Mouse (Mus musculus): ENCODE measurements around the gene Fut7. TPM values are rescaled to one million over a fixed set of nuclear protein-coding genes. Genes with fewer than 3 reads are reported as not detected.
"Not testable (repeated sequence)": the region's sequence is repeated elsewhere in the genome, so short reads cannot be mapped to it uniquely, and the experiment has no call there.

The Fut7 gene
- polyA plus RNA-seq, 1 experiment: not detected

DNA sequence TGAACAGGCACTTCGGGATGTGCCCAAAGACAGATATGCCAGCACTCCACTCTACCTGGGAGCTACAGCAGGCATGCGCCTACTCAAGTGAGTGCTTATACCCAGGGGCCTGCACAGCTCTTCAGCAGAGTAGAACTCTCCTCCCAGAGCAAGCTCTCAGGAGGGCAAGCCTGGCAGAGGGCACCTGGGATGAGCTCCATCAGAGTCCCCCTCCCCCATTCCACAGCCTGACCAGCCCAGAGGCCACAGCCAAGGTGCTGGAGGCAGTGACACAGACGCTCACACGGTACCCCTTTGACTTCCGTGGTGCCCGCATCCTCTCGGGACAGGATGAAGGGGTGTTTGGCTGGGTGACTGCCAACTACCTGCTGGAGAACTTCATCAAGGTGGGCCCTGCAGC is 25.0 kb upstream of the Fut7 start:
- Histone ChIP-seq H3K4me1 (ENCODE audit: control insufficient read depth, insufficient read depth, low read length) (peaks cover 9% of the 10 kb centered on the region), H3K27ac (ENCODE audit: insufficient read depth, low read length) (no peak overlapping the region), H3K4me3 (ENCODE audit: insufficient read depth, low read length) (no peak overlapping the region)
- TF ChIP-seq CTCF (IDR thresholded peaks at IDR 0.05; ENCODE audit: borderline replicate concordance, insufficient read depth, low read length) (no peak), POLR2A (IDR thresholded peaks at IDR 0.05; ENCODE audit: low read depth, low read length) (no peak)

- Histone ChIP-seq H3K4me3 (ENCODE audit: insufficient read depth, low read length) (no peak within 1 kb of the TSS), H3K27ac (ENCODE audit: insufficient read depth, low read length) (no peak within 1 kb of the TSS), H3K4me1 (ENCODE audit: control insufficient read depth, insufficient read depth, low read length) (peaks cover 9% of the 10 kb centered on the region)
- no peak for TF ChIP-seq CTCF (IDR thresholded peaks at IDR 0.05; ENCODE audit: borderline replicate concordance, insufficient read depth, low read length)
- no peak for TF ChIP-seq POLR2A (IDR thresholded peaks at IDR 0.05; ENCODE audit: low read depth, low read length)
Observed at GRCm38 (mm10) chr2:25399051-25399450, 24.0 kb upstream of the Fut7 start, which contains the start of gene Npdc1. TSS of gene Npdc1 (plus strand) at chr2:25399351.

DNA sequence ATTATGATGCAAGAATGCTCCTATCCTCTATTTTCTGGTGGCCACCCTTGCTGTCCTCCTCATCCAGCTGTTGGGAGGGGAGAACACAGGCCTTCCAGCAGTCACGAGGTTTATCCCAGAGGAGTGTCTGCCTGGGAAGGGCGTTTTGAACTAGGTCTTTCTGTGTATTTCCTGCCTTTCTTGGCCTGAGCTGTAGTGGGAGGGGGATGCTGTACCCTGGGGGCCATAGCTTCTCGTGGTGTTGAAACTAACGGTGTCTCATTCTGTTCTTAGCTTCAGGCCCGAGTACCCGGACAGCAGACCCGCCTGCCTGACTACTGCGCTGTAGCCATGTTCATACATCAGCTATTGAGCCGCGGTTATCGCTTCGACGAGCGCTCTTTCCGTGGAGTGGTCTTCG is 22.8 kb upstream of the Fut7 start:
- H3K4me3 ChIP-seq (ENCODE audit: insufficient read depth, low read length): no peak overlapping the region
- no peak for TF ChIP-seq POLR2A (IDR thresholded peaks at IDR 0.05; ENCODE audit: low read depth, low read length)
- TF ChIP-seq CTCF (IDR thresholded peaks at IDR 0.05; ENCODE audit: borderline replicate concordance, insufficient read depth, low read length): no peak

DNA sequence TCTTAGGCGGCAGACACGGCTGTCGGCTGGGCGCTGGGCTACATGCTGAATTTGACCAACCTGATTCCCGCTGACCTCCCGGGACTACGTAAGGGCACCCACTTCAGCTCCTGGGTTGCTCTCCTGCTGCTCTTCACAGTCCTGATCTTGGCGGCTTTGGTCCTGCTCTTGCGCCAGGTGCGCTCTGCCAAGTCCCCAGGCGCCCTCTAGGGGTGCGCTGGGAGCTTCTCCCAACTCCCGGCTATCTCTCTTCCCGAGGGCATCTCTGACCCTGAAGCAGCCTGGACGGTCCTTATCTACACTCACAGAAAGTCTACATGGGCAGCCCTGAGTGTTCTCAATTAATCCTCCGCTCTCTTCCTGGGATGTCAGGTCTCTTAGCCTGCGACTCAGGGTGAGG is 22.3 kb upstream of the Fut7 start:
- no peak overlapping the region for H3K27ac ChIP-seq (ENCODE audit: insufficient read depth, low read length)
- TF ChIP-seq POLR2A (IDR thresholded peaks at IDR 0.05; ENCODE audit: low read depth, low read length) (no peak), CTCF (IDR thresholded peaks at IDR 0.05; ENCODE audit: borderline replicate concordance, insufficient read depth, low read length) (peak; percentile 53; the same call in 1 of the 2 replicates)
- H3K4me3 ChIP-seq (ENCODE audit: insufficient read depth, low read length): no peak overlapping the region
- H3K4me1 ChIP-seq (ENCODE audit: control insufficient read depth, insufficient read depth, low read length): no peaks in the 10 kb centered on the region

More for the DNA sequence above, 22.8 kb upstream of the Fut7 start:
- H3K4me1 ChIP-seq (ENCODE audit: control insufficient read depth, insufficient read depth, low read length): no peaks in the 10 kb centered on the region
- H3K27ac ChIP-seq (ENCODE audit: insufficient read depth, low read length): no peak overlapping the region

GRCm38 (mm10) chr2:25402377-25402971 is 20.6 kb upstream of the Fut7 start:
- TF ChIP-seq POLR2A (IDR thresholded peaks at IDR 0.05; ENCODE audit: low read depth, low read length) (no peak), CTCF (IDR thresholded peaks at IDR 0.05; ENCODE audit: borderline replicate concordance, insufficient read depth, low read length) (peak; percentile 63; the same call in 1 of the 2 replicates)
- Histone ChIP-seq H3K4me1 (ENCODE audit: control insufficient read depth, insufficient read depth, low read length) (no peaks in the 10 kb centered on the region), H3K4me3 (ENCODE audit: insufficient read depth, low read length) (peak overlapping the region; percentile 82), H3K27ac (ENCODE audit: insufficient read depth, low read length) (no peak overlapping the region)

GRCm38 (mm10) chr2:25402972-25403601 is 20.0 kb upstream of the Fut7 start:
- H3K4me1 ChIP-seq (ENCODE audit: control insufficient read depth, insufficient read depth, low read length): no peaks in the 10 kb centered on the region
- H3K4me3 ChIP-seq (ENCODE audit: insufficient read depth, low read length): peak overlapping the region; percentile 82
- no peak overlapping the region for H3K27ac ChIP-seq (ENCODE audit: insufficient read depth, low read length)
- peak; percentile 70 for TF ChIP-seq POLR2A (IDR thresholded peaks at IDR 0.05; ENCODE audit: low read depth, low read length)
- no peak for TF ChIP-seq CTCF (IDR thresholded peaks at IDR 0.05; ENCODE audit: borderline replicate concordance, insufficient read depth, low read length)

- no peak for TF ChIP-seq POLR2A (IDR thresholded peaks at IDR 0.05; ENCODE audit: low read depth, low read length)
- no peak for TF ChIP-seq CTCF (IDR thresholded peaks at IDR 0.05; ENCODE audit: borderline replicate concordance, insufficient read depth, low read length)
- Histone ChIP-seq H3K4me3 (ENCODE audit: insufficient read depth, low read length) (peak overlapping the region; percentile 82; the same call in 1 of the 2 replicates), H3K27ac (ENCODE audit: insufficient read depth, low read length) (no peak overlapping the region), H3K4me1 (ENCODE audit: control insufficient read depth, insufficient read depth, low read length) (no peaks in the 10 kb centered on the region)
Observed at GRCm38 (mm10) chr2:25403994-25404393, 19.1 kb upstream of the Fut7 start.

DNA sequence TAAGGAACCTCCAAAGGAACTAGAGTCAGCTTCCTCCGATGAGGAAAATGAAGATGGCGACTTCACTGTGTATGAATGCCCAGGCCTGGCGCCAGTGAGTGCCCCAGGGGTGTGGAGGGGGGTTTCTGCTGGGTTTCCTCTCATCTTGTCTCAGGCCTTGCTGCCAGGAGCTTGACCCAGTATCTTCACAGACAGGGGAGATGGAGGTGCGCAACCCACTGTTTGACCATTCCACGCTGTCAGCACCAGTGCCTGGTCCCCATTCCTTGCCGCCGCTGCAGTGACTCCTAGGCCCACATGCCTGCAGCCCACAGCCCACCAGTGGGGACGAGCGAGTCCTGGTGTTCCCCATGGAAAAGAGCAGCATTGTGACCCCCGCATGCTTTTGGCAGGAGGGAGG is 14.2 kb upstream of the Fut7 start:
- H3K27ac ChIP-seq (ENCODE audit: insufficient read depth, low read length): no peak overlapping the region
- TF ChIP-seq CTCF (IDR thresholded peaks at IDR 0.05; ENCODE audit: borderline replicate concordance, insufficient read depth, low read length): no peak
- no peak for TF ChIP-seq POLR2A (IDR thresholded peaks at IDR 0.05; ENCODE audit: low read depth, low read length)
- no peak overlapping the region for H3K4me3 ChIP-seq (ENCODE audit: insufficient read depth, low read length)
- no peaks in the 10 kb centered on the region for H3K4me1 ChIP-seq (ENCODE audit: control insufficient read depth, insufficient read depth, low read length)

GRCm38 (mm10) chr2:25413436-25413835 is 9.6 kb upstream of the Fut7 start:
- H3K4me1 ChIP-seq (ENCODE audit: control insufficient read depth, insufficient read depth, low read length); H3K4me3 ChIP-seq (ENCODE audit: insufficient read depth, low read length); H3K27ac ChIP-seq (ENCODE audit: insufficient read depth, low read length): not testable (repeated sequence)

- Histone ChIP-seq H3K27ac (ENCODE audit: insufficient read depth, low read length) (no peak overlapping the region), H3K4me1 (ENCODE audit: control insufficient read depth, insufficient read depth, low read length) (no peaks in the 10 kb centered on the region), H3K4me3 (ENCODE audit: insufficient read depth, low read length) (no peak overlapping the region)
- no peak for TF ChIP-seq POLR2A (IDR thresholded peaks at IDR 0.05; ENCODE audit: low read depth, low read length)
- no peak for TF ChIP-seq CTCF (IDR thresholded peaks at IDR 0.05; ENCODE audit: borderline replicate concordance, insufficient read depth, low read length)
Observed at GRCm38 (mm10) chr2:25417426-25417825, 5.6 kb upstream of the Fut7 start.
